Mouse (Mus musculus): ENCODE data around the gene Tmem59.

Gene Tmem59

GRCm38 (mm10) chr4:107178182-107178829 lies at the start of gene Tmem59:
Gene Tmem59, plus strand, starts transcription at chr4:107178399.
- DNase-seq (ENCODE audit: low spot score in 2 of 2), result peak; percentile 92

GRCm38 (mm10) chr4:107129373-107129772 lies 48.8 kb upstream of the Tmem59 start:
- no peak for DNase-seq (ENCODE audit: low spot score in 2 of 2)

GRCm38 (mm10) chr4:107130534-107130933 lies 47.7 kb upstream of the Tmem59 start:
- DNase-seq (ENCODE audit: low spot score in 2 of 2), result peak in 1 of 2 experiments; percentile 22

- DNase-seq (ENCODE audit: low spot score in 2 of 2), result no peak
Observed at GRCm38 (mm10) chr4:107134891-107135290, 43.3 kb upstream of the Tmem59 start.

DNA sequence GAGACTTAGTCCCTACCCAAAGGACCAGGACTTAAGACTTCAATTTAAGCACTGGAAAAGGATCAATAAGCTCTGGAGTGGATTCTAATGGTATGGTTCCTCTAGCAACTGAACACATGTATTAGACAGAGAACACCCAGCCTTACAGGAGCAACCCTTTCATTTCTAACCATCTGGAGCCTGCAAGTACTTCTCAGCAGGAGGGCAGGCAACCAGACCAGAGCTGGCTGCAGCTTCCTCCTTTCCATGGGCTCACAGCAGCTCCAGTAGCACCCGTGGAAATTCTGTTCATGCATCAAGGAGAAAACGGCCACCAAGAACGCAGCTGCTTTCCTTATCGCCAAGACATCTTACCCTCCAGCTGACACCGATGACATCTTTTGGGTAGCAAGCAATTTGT lies 42.5 kb upstream of the Tmem59 start:
- no peak for DNase-seq (ENCODE audit: low spot score in 2 of 2)

DNA sequence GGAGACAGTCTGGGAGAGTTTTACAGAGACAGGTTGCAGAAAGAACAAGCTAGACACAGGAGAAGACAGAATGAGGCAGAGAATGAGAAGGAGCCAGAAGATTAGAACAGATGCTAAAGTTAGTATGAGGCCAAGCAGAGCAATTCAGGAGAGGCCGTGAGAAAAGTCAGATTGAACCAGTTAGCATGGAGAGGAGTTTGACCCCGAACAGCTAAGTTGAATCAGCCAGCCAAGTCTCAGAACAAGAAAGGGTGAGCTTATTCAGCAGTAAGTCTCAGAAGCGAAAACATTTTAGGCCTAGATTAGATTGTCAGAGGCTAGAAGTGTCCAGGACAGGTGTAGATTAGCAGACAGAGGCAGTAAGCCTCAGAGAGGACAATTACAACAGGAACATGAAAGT lies 41.7 kb upstream of the Tmem59 start:
- no peak for DNase-seq (ENCODE audit: low spot score in 2 of 2)

- DNase-seq (ENCODE audit: low spot score in 2 of 2), result no peak
Observed at GRCm38 (mm10) chr4:107138948-107139835, 39.0 kb upstream of the Tmem59 start.

DNA sequence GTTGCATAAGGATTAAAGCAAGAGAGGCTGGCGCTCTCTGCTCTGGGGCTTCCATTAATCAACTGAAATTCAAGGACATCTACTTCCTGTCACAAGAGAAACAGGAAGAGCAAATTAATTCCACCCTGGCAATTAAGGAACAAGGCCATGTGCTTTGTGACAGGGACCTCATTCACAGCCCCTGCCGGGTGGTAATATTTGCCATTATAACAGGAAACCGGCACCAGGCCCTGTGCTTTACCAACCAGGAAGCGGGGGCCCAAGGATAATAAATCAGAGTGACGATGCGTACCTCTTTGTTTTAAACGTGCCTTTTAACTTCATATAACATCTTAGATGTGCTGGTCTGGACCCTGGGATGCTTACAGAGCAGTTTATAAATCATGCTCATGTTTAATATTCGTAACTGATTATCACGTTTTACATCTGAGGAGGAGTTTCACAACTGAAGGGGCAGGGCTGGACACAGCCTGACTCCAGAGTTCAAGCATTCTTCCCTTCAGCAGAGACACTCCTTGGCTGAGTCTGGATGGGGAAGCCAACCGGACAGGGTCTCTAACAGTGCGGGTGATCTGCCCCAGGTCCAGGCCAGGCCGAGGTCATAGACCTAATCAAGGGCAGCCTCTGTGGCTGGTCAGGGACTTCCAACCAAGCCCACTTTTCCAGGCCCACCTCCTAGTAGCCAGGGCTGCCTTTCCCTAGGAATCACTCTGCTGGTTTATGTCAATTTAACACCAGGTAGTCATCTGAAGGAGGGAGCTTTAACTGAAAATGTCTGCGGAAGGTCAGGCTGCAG lies 38.2 kb upstream of the Tmem59 start:
- no peak for DNase-seq (ENCODE audit: low spot score in 2 of 2)

GRCm38 (mm10) chr4:107143511-107143910 lies 34.7 kb upstream of the Tmem59 start:
- DNase-seq (ENCODE audit: low spot score in 2 of 2), result no peak

- peak; percentile 36 to 52 for DNase-seq (ENCODE audit: low spot score in 2 of 2)
Observed at GRCm38 (mm10) chr4:107150991-107151390, 27.2 kb upstream of the Tmem59 start.

GRCm38 (mm10) chr4:107152571-107152970 lies 25.6 kb upstream of the Tmem59 start:
- DNase-seq (ENCODE audit: low spot score in 2 of 2), result no peak

DNA sequence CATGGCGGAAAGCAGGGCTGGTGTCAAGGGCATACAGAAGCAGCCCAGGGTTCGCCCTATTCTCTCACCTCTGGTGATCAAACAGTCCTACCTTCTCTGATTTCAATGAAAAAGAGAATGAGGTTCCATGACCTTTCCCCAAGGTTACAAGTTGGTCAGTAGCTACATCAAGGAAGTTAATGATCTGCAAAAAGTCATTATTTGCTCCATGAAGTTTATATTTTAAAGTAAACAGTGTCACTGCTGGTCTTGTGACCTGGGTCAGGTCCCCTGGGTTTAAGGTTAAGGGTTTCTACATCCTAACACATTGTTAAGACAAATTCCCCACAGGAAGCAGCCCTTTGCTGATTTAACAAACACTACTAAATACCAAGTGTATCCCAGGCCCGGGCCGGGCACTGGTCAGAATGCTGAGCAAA lies 21.2 kb upstream of the Tmem59 start:
- no peak for DNase-seq (ENCODE audit: low spot score in 2 of 2)

DNA sequence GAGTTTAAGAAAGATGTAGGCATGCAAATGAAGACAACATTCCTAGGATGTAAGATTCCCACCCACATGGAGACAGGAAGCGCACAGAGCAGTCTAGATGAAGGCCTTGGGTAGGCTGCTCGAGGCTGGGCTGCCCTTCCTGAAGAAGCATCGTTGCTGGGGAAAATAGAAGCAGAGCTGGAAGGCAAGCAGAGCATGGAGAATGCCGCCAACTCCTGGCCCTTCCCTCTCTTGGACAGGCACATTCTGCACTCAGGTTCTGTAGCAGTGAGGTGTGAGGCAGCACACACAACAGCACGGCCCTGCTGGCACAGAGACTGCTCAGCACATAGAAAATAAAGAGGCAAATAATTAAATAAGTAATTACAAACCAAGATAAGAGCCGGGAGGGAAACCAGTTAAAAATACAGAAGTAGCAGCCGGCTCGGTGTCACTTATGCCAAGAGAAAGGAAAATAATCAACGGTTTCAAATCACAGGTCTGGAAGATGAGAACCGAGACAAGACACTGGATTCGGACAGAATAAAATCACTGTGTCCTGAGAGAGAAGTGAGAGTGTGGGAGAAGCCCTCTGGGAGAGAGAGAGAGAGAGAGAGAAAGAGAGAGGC lies 18.9 kb upstream of the Tmem59 start:
- DNase-seq (ENCODE audit: low spot score in 2 of 2), result no peak

DNA sequence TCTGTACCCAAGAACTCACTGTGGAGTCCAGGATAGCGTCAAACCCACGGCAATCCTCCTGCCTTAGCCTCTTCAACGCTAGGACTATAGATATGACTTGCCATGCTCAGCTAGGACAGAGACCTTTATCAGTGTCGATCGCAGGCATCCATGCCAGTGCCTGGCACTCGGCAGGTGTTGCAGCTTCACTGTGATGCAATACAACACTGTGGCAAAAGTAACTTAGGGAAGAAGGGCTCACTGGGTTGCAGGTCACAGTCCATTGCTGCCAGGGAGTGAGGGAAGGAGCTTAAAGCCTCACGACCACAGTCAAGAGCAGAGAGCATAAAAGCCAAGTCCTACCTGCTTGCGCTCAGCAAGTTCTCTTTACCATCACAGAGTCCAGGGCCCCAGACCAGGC lies 18.0 kb upstream of the Tmem59 start:
- DNase-seq (ENCODE audit: low spot score in 2 of 2), result no peak

GRCm38 (mm10) chr4:107163341-107163740 lies 14.9 kb upstream of the Tmem59 start:
- DNase-seq (ENCODE audit: low spot score in 2 of 2), result peak; percentile 61 to 62

DNA sequence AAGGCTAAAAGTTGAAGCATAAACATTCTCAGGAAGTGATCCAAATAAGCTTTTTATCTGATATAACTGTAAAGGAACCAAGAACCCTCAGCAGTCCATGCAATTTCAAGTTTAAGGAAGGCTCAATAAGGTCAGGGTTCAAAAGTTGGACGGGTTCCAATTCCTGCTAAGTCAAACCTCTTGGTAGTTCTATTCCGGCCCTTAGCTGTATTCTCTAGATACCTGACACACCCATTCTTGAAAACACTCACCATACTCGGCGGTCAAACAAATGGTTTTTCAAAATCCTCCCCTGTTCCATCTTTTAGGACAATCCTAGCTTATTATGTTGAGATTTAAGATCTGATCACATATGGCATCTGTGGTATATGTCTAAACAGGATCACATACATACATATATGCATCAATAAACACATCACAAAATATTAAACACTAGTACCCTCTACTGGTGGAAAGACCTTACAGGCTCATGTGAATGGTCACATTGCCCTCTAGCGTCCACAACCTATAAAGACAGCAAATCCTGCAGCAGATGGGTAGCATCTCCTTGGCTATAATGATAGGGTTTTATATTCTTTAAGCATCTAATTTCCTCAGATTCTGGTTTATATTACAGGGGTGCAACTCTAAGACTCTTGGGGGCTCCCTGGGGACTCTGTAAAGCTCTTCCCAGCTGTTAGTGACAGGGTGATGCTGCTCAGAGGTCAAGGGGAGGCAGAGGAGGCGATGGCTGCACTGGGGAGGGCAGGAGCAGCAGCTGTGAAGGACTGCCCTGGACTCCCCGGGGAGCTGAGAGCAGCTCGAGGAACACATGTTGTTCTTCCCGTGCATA lies 14.2 kb upstream of the Tmem59 start:
- peak; percentile 49 to 50 for DNase-seq (ENCODE audit: low spot score in 2 of 2)

GRCm38 (mm10) chr4:107166700-107167099 lies 11.5 kb upstream of the Tmem59 start:
- no peak for DNase-seq (ENCODE audit: low spot score in 2 of 2)

- no peak for DNase-seq (ENCODE audit: low spot score in 2 of 2)
Observed at GRCm38 (mm10) chr4:107167798-107168197, 10.4 kb upstream of the Tmem59 start.

DNA sequence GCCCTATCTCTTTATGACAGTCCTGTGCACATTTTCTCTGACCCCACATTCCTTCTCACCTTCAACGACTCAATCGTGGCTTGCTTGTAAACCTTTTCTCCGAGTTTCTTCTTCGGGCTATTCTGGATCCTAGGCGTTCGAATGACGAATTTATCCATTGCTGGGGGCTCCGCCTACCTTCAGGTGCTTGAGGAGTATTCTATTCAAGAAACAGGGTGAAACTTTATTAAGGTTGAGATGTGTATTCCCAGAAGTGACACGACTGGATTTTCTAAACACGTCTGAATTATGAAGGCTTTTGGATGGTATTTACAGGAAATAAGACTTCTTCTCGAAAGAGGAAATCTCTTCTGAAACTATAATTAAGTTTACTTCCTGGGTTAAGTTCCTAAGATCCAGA lies 693 bp upstream of the Tmem59 start:
- DNase-seq (ENCODE audit: low spot score in 2 of 2), result no peak

DNA sequence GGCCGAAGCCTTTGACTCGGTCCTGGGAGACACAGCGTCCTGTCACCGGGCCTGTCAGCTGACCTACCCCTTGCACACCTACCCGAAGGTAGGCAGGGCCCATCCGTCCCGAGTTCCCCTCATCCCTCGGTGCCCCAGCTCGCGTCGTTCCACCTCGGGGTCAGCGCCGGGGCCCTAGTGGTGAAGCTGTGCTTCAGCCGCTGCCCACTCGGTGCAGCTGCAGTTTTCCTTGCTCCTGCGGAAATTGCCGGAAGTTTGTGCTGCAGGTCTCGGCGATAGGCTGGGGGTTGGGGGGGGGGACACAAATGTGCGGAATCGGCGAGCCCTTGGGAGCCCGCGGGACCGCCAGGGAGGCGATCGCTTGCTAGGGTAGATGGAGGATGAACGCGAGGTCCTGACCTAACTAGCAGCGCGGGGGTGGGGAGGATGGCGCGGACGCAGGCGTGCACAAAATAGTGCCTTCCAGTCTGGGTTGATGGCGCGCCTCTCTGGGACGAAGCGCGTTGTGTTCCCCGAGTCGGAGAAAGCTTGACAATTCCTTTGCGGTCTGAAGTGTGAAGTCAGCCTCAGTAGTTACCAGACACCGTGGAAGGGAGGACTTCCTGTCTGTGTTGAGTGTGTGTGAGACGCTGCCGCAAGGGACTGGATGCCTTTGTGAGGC lies 761 bp downstream of the Tmem59 start, which contains the start of gene Tceanc2:
Gene Tceanc2, minus strand, starts transcription at position 287 of the 661 bp plus-strand sequence.
- peak; percentile 21 to 39 for DNase-seq (ENCODE audit: low spot score in 2 of 2)

All from right cerebral cortex, postnatal 36 days (tissue).